Mouse (Mus musculus): ENCODE measurements around the gene Nckap1l.

The Nckap1l gene

DNA sequence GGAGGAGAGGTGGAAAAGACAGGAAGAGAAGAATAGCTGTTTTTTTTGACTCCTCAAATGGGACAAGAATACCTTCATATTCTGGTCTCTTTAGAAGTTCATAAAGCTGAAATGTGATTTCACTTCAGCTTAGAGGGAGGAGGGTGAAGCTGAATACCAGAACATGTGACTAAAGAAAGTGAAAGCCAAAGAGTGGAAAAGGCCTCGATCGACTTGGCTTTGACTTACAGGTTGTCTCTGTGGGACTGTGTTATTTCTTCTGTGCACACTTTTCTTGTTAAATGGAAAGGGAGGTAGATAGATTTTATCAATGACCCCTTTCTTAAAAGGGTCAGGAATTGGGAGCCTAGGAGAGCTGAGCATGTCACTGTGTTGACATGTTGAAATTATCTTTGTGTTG is 47.6 kb downstream of the Nckap1l start:
- DNase-seq: no peak

GRCm38 (mm10) chr15:103502435-103503250 is 49.0 kb downstream of the Nckap1l start, which contains the start of gene Pde1b:
Gene Pde1b, plus strand, starts transcription at chr15:103503034.
- DNase-seq: peak; percentile 34

DNA sequence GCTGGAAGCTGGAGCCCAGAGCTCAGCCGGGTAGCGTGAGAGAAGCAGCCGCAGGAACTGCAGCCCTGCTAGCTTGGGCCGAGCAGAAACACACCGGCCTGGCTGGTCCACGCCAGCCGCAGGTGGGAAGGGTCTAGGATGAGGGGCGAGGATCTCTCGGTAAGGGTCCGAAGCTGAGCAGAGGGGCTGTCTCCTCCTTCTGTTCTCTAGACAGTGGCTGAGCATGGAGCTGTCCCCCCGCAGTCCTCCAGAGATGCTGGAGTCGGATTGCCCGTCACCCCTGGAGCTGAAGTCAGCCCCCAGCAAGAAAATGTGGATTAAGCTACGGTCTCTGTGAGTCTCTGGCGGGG is 49.6 kb downstream of the Nckap1l start:
- no peak for DNase-seq

DNA sequence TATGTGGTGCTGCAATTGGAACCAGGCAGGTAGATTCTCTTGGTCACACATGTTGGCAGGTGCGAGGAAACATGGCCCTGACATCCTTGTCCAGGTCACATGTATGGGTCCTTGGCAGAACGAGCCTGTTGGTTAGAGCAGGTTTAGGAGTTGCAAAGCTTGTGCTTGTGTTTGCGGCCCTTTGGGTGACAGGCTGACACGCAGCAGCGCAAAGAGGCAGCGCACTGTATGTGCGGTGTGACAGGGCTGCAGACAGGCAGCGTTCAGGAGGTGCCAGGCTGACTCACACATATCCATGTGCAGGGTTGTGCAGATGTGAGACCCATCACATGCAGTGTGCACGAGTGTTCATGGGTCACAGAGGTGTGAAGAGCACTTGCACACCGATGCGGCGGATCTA is 50.1 kb downstream of the Nckap1l start:
- no peak for DNase-seq

DNA sequence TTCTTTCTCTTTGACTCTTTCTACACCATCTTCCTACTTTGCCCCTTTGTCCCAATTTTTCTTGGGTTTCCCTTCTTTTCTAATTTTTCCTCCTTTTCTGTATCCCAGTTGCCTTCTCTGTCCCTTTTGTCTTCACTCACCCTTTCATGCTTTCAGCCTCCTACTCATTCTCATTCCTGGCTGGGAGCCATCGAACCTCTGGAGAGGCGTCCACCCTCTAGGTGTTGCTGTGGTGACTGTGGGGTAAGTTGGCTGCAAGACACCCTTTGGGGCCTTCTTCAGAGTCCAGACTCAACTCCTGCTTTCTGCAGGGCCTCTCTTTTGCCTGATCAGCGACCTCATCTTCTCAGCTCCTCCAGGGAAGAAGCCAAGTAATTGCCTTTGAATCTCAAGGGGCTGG is 55.7 kb downstream of the Nckap1l start:
- no peak for DNase-seq

- no peak for DNase-seq
Observed at GRCm38 (mm10) chr15:103511652-103512051, 58.1 kb downstream of the Nckap1l start.

- DNase-seq: no peak
Observed at GRCm38 (mm10) chr15:103513621-103514031, 60.0 kb downstream of the Nckap1l start.

DNA sequence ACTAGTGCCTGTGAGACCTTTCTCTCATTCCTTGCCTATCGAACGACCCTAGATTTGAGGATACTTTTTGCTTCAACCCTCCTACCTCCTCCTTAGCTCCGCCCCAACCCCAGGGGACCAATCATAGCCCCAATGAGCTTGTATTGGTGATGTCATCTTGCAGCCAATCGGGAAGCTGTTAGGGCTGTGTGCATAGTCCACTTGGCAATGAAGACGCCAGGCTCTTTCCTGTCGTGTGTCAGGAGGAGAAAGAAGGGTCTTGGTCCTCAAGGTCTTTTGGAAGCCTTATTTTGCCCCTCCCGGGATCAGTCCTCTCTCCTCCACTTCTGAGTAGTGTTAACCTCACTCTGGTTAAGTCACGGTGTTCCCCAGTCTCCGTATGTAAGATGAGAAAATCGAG is 60.5 kb downstream of the Nckap1l start:
- peak; percentile 71 for DNase-seq

GRCm38 (mm10) chr15:103514914-103515313 is 61.3 kb downstream of the Nckap1l start:
- no peak for DNase-seq

GRCm38 (mm10) chr15:103518600-103519385 is 65.2 kb downstream of the Nckap1l start:
- DNase-seq: no peak

GRCm38 (mm10) chr15:103519386-103520378 is 66.1 kb downstream of the Nckap1l start:
- no peak for DNase-seq

DNA sequence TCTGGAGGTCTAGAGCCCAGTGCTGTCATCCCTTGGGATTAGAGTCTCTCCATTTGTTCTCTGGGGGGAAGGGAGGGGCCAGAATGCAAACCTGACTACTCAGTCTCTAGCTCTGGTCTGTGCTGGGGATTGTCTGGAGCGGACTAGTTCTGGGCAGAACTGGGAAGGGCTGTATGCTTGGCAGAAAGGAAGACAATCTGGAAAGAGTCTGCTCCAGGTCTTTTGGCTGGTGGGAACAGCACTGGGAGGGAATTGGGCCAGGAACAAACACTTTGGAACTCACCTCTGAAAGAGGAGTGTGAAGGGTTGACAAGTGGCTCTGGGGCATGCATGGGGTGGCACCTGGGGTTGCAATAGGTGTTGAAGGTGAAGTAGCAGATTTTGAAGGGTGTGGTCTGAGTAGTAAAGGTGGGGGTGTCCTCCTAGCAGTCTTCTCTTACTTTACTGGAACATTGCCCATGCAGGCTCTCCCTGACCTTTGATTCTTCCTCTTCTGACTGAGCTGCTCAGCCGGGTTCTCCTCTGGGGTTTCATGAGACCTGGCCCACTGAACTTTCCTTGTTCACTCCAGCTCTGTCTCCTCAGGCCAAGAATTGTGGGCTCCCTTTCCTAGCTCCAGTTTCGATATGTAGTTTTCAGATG is 69.0 kb downstream of the Nckap1l start:
- peak; percentile 19 for DNase-seq

GRCm38 (mm10) chr15:103523156-103523555 is 69.6 kb downstream of the Nckap1l start:
- DNase-seq: no peak

DNA sequence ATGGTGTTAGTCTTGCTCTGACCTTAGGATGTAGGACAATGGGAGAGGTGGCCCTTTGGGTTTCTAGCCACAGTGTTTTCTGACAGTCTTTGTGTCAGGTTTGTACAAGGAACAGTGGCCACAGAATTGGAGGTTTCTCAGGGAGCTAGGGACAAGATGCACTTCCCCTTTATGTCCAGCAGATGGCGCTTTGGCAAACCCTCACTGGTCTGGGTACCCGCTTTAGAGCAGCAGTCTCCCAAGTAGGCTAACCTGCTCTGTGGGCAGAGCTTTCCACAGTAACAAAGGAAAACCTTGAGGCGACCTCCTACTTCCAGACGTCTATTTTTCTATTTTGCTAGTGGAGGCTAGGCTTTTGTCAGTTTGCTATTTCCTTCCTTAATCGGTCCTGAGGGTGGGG is 76.8 kb downstream of the Nckap1l start:
- DNase-seq: peak; percentile 50

- no peak for DNase-seq
Observed at GRCm38 (mm10) chr15:103534054-103534620, 80.5 kb downstream of the Nckap1l start.

DNA sequence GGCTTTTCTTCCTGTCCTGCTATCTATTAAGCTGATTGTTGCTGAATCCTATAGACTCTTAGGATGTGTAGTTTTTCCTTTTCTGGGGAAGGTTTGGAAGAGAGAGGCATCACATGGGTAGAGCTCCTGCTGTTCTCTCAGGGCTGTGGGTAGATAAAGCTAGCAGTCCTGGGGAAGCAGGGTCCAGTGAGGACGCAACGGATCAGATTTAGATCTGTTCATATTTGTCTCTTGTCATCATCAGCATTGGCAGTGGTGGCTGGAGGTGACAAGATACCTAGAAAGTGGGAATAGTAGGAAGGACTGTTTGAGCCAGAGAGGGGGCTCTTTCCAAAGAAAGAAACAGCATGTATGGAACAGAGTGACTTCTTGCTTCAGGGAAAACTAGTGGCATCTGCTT is 81.4 kb downstream of the Nckap1l start:
- DNase-seq: no peak

GRCm38 (mm10) chr15:103535786-103536185 is 82.2 kb downstream of the Nckap1l start:
- DNase-seq: peak; percentile 30

- DNase-seq: peak; percentile 1
Observed at GRCm38 (mm10) chr15:103536456-103536855, 82.9 kb downstream of the Nckap1l start.

DNA sequence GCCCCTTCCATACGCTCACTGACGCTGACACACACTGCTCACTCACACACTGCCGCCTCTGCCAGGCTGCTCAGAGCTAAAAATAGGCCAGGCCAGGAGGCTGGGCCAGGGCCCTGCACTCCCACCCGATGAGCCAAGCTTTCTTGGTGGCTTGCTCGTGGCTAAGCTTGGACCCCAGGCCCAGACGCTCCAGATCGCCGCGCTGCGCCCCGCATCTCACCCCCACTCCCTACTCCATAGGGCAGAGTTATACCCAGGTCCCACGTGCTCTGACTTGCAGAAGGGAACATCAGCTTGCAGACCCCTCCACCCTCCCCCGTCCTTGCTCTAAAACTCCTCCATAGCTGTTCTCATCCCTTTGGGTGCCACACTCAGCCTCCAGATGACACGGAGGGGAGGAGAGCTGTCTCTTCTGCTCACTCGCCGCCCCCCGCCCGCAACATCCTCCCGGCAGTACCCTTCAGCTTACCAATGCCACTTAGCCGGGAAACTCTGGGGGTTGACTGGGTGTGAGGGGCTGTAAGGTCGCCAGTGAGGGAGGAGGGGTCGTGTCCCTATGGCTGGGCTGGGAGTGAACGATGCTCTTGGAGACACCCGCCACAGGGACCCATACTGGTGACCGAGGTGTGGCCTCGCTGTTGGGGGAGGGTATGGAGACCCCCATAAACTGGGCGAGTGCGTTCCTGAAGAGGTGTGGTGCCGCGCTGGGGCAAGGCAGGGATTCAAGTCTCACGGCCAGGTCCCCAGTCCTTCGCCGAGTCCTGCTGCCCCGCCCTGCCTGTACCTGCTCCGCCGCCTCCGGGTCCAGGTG is 83.6 kb downstream of the Nckap1l start:
- DNase-seq: peak; percentile 28

- peak; percentile 55 for DNase-seq
Observed at GRCm38 (mm10) chr15:103537822-103538213, 84.2 kb downstream of the Nckap1l start, which contains the start of gene Ppp1r1a. Gene Ppp1r1a, minus strand, starts transcription at chr15:103538003.

DNA sequence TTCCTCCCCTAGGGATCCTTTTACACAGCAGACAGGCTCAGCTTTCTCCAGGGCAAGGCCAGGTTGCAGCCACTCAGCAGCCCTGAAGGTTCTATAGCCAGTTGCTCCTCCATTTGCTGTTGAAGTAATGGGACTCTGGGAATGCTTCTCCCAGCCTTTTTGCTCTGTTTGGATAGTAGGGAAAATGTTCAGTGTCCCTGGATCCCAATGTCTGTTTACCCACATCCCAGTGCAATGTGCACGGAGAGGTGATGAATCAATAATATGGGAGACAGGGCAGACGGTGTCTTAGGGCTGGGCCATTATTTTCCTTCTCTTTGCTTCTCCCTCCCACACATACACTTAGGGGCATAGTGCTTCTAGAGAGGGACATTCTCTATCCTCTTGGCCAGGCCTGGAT is 85.7 kb downstream of the Nckap1l start:
- DNase-seq: peak; percentile 28
